Mouse (Mus musculus): Measurements from ENCODE around the gene Gm19402. TPM values are rescaled to one million over a fixed set of nuclear protein-coding genes. Genes with fewer than 3 reads are reported as not detected.

Gm19402 gene
- polyA plus RNA-seq, 1 experiment from 2014 or later, result not detected

GRCm38 (mm10) chr10:77647901-77648300 lies 42.7 kb downstream of the Gm19402 start:
- no peaks in the 10 kb centered on the region for H3K9me3 ChIP-seq (ENCODE audit: control insufficient read depth, low read length)
- H3K4me1 ChIP-seq (ENCODE audit: control insufficient read depth, insufficient read depth, low read depth, low read length), result no peaks in the 10 kb centered on the region
- no peak overlapping the region for H3K4me3 ChIP-seq (ENCODE audit: low read length)
- H3K27ac ChIP-seq (ENCODE audit: low read depth, low read length), result no peak overlapping the region
- peaks cover 14% of the 10 kb centered on the region for H3K36me3 ChIP-seq (ENCODE audit: control insufficient read depth, insufficient read depth, low read length)
- H3K27me3 ChIP-seq (replicated peaks; ENCODE audit: control insufficient read depth, insufficient read depth, low read length), result no peaks in the 10 kb centered on the region
- WGBS, result 83% methylated on average over 8 of the region's 8 CpGs
- ATAC-seq, result no peak
- H3K4me2 ChIP-seq (ENCODE audit: low read length), result no peak overlapping the region
- H3K9ac ChIP-seq (ENCODE audit: low read depth, low read length), result no peak overlapping the region

- Histone ChIP-seq H3K4me3 (ENCODE audit: low read length) (no peak overlapping the region), H3K4me2 (ENCODE audit: low read length) (no peak overlapping the region), H3K27ac (ENCODE audit: low read depth, low read length) (no peak overlapping the region), H3K27me3 (replicated peaks; ENCODE audit: control insufficient read depth, insufficient read depth, low read length) (no peaks in the 10 kb centered on the region), H3K4me1 (ENCODE audit: control insufficient read depth, insufficient read depth, low read depth, low read length) (no peaks in the 10 kb centered on the region), H3K9ac (ENCODE audit: low read depth, low read length) (no peak overlapping the region), H3K9me3 (ENCODE audit: control insufficient read depth, low read length) (no peaks in the 10 kb centered on the region), H3K36me3 (ENCODE audit: control insufficient read depth, insufficient read depth, low read length) (peaks cover 14% of the 10 kb centered on the region)
- no peak for ATAC-seq
- WGBS, result 75% methylated on average over 1 of the region's 1 CpGs
Observed at GRCm38 (mm10) chr10:77647461-77647860, 43.1 kb downstream of the Gm19402 start.

GRCm38 (mm10) chr10:77645571-77645970 lies 45.0 kb downstream of the Gm19402 start:
- ATAC-seq, result no peak
- Histone ChIP-seq H3K27me3 (replicated peaks; ENCODE audit: control insufficient read depth, insufficient read depth, low read length) (no peaks in the 10 kb centered on the region), H3K4me2 (ENCODE audit: low read length) (no peak overlapping the region), H3K4me3 (ENCODE audit: low read length) (no peak overlapping the region), H3K36me3 (ENCODE audit: control insufficient read depth, insufficient read depth, low read length) (peaks cover 21% of the 10 kb centered on the region), H3K9ac (ENCODE audit: low read depth, low read length) (no peak overlapping the region), H3K9me3 (ENCODE audit: control insufficient read depth, low read length) (no peaks in the 10 kb centered on the region), H3K4me1 (ENCODE audit: control insufficient read depth, insufficient read depth, low read depth, low read length) (no peaks in the 10 kb centered on the region), H3K27ac (ENCODE audit: low read depth, low read length) (no peak overlapping the region)
- 87% methylated on average over 5 of the region's 5 CpGs for WGBS

- Histone ChIP-seq H3K27me3 (replicated peaks; ENCODE audit: control insufficient read depth, insufficient read depth, low read length) (no peaks in the 10 kb centered on the region), H3K9ac (ENCODE audit: low read depth, low read length) (no peak overlapping the region), H3K4me1 (ENCODE audit: control insufficient read depth, insufficient read depth, low read depth, low read length) (peaks cover 3% of the 10 kb centered on the region; the same call in 1 of the 2 replicates), H3K4me3 (ENCODE audit: low read length) (no peak overlapping the region), H3K36me3 (ENCODE audit: control insufficient read depth, insufficient read depth, low read length) (peaks cover 21% of the 10 kb centered on the region), H3K4me2 (ENCODE audit: low read length) (no peak overlapping the region), H3K9me3 (ENCODE audit: control insufficient read depth, low read length) (no peaks in the 10 kb centered on the region), H3K27ac (ENCODE audit: low read depth, low read length) (no peak overlapping the region)
- 76% methylated on average over 7 of the region's 7 CpGs for WGBS
- ATAC-seq, result peak; percentile 35; the same call in 1 of the 2 replicates
Observed at GRCm38 (mm10) chr10:77643160-77643559, 47.4 kb downstream of the Gm19402 start.

MicroRNAs encoded within 50 kb of the gene (microRNA counts, 519-probe panel; counts per million panel counts)
- 1,470 counts per million, percentile 13 among the panel's probes with 10 or more counts for microRNA mmu-miR-1930

Small RNAs within 50 kb of the gene (microRNA-seq; reads per million reads assigned to microRNA genes)
- 8.5 reads per million, percentile 25 among the genes with 10 or more reads in this experiment for gene Mir1930

Other genes with a start within 250 kb of the Gm19402 start
- 43.5 and 43.8 TPM in 2 replicates for gene Fam207a, start 175.0 kb downstream of the Gm19402 start, polyA plus RNA-seq (2015; fragmentation: Nextera tagmentation; extraction: Ambion mirVana)
- 0.92 and 1.1 TPM in 2 replicates for gene Itgb2, start 160.5 kb downstream of the Gm19402 start, polyA plus RNA-seq (2015; fragmentation: Nextera tagmentation; extraction: Ambion mirVana)
- gene Pttg1ip, start 109.0 kb downstream of the Gm19402 start, polyA plus RNA-seq (2015; fragmentation: Nextera tagmentation; extraction: Ambion mirVana), result 84.4 and 88.3 TPM in 2 replicates
- 303 and 334 TPM in 2 replicates for gene Sumo3, start 84.7 kb downstream of the Gm19402 start, polyA plus RNA-seq (2015; fragmentation: Nextera tagmentation; extraction: Ambion mirVana)
- gene Gm49325, start 84.6 kb downstream of the Gm19402 start, polyA plus RNA-seq (2015; fragmentation: Nextera tagmentation; extraction: Ambion mirVana), result not detected in 2 replicates
- 85.0 and 91.0 TPM in 2 replicates for gene Ube2g2, start 68.5 kb downstream of the Gm19402 start, polyA plus RNA-seq (2015; fragmentation: Nextera tagmentation; extraction: Ambion mirVana)
- 1.3 and 1.6 TPM in 2 replicates for gene Tspear, start 4.2 kb downstream of the Gm19402 start, polyA plus RNA-seq (2015; fragmentation: Nextera tagmentation; extraction: Ambion mirVana)
- not detected in 2 replicates for gene Gm9508, start 6.5 kb upstream of the Gm19402 start, polyA plus RNA-seq (2015; fragmentation: Nextera tagmentation; extraction: Ambion mirVana)
- gene Gm10272, start 15.9 kb upstream of the Gm19402 start, polyA plus RNA-seq (2015; fragmentation: Nextera tagmentation; extraction: Ambion mirVana), result not detected in 2 replicates
- not detected in 2 replicates for gene Gm10024, start 20.7 kb upstream of the Gm19402 start, polyA plus RNA-seq (2015; fragmentation: Nextera tagmentation; extraction: Ambion mirVana)
- not detected in 2 replicates for gene Gm10142, start 25.1 kb upstream of the Gm19402 start, polyA plus RNA-seq (2015; fragmentation: Nextera tagmentation; extraction: Ambion mirVana)
- gene Krtap12-1, start 29.8 kb upstream of the Gm19402 start, polyA plus RNA-seq (2015; fragmentation: Nextera tagmentation; extraction: Ambion mirVana), result not detected in 2 replicates
- gene Gm10100, start 35.7 kb upstream of the Gm19402 start, polyA plus RNA-seq (2015; fragmentation: Nextera tagmentation; extraction: Ambion mirVana), result not detected in 2 replicates
- gene Gm18596, start 51.9 kb upstream of the Gm19402 start, polyA plus RNA-seq (2015; fragmentation: Nextera tagmentation; extraction: Ambion mirVana), result not detected in 2 replicates
- gene Gm9736, start 60.6 kb upstream of the Gm19402 start, polyA plus RNA-seq (2015; fragmentation: Nextera tagmentation; extraction: Ambion mirVana), result not detected in 2 replicates
- gene Gm3233, start 68.9 kb upstream of the Gm19402 start, polyA plus RNA-seq (2015; fragmentation: Nextera tagmentation; extraction: Ambion mirVana), result not detected in 2 replicates
- not detected in 2 replicates for gene Gm3238, start 80.6 kb upstream of the Gm19402 start, polyA plus RNA-seq (2015; fragmentation: Nextera tagmentation; extraction: Ambion mirVana)
- gene Gm7138, start 86.2 kb upstream of the Gm19402 start, polyA plus RNA-seq (2015; fragmentation: Nextera tagmentation; extraction: Ambion mirVana), result not detected in 2 replicates
- not detected in 2 replicates for gene Gm3250, start 91.8 kb upstream of the Gm19402 start, polyA plus RNA-seq (2015; fragmentation: Nextera tagmentation; extraction: Ambion mirVana)
- not detected in 2 replicates for gene Gm7137, start 97.4 kb upstream of the Gm19402 start, polyA plus RNA-seq (2015; fragmentation: Nextera tagmentation; extraction: Ambion mirVana)
- gene Gm9639, start 104.3 kb upstream of the Gm19402 start, polyA plus RNA-seq (2015; fragmentation: Nextera tagmentation; extraction: Ambion mirVana), result not detected in 2 replicates
- not detected in 2 replicates for gene Gm19668, start 108.4 kb upstream of the Gm19402 start, polyA plus RNA-seq (2015; fragmentation: Nextera tagmentation; extraction: Ambion mirVana)
- not detected in 2 replicates for gene Gm9507, start 121.1 kb upstream of the Gm19402 start, polyA plus RNA-seq (2015; fragmentation: Nextera tagmentation; extraction: Ambion mirVana)
- not detected in 2 replicates for gene Gm2696, start 123.9 kb upstream of the Gm19402 start, polyA plus RNA-seq (2015; fragmentation: Nextera tagmentation; extraction: Ambion mirVana)
- not detected in 2 replicates for gene Krtap10-4, start 136.3 kb upstream of the Gm19402 start, polyA plus RNA-seq (2015; fragmentation: Nextera tagmentation; extraction: Ambion mirVana)
- not detected in 2 replicates for gene Krtap10-10, start 145.2 kb upstream of the Gm19402 start, polyA plus RNA-seq (2015; fragmentation: Nextera tagmentation; extraction: Ambion mirVana)
- not detected in 2 replicates for gene Gm36176, start 156.0 kb upstream of the Gm19402 start, polyA plus RNA-seq (2015; fragmentation: Nextera tagmentation; extraction: Ambion mirVana)
- gene Gm10318, start 162.1 kb upstream of the Gm19402 start, polyA plus RNA-seq (2015; fragmentation: Nextera tagmentation; extraction: Ambion mirVana), result not detected in 2 replicates
- not detected in 2 replicates for gene Gm3285, start 171.2 kb upstream of the Gm19402 start, polyA plus RNA-seq (2015; fragmentation: Nextera tagmentation; extraction: Ambion mirVana)
- gene Lrrc3, start 211.8 kb upstream of the Gm19402 start, polyA plus RNA-seq (2015; fragmentation: Nextera tagmentation; extraction: Ambion mirVana), result 23.7 and 25.7 TPM in 2 replicates